Mouse (Mus musculus): ENCODE data around the gene Ccdc63.

GRCm38 (mm10) chr5:122146056-122146580 lies 5.5 kb upstream of the Ccdc63 start:
- TF ChIP-seq POLR2A (IDR thresholded peaks at IDR 0.05; ENCODE audit: insufficient read length, low read depth) (no peak), SRF (IDR thresholded peaks at IDR 0.05; ENCODE audit: control insufficient read depth, insufficient read length, low read depth) (no peak), E2F4 (IDR thresholded peaks at IDR 0.05; ENCODE audit: insufficient read depth) (no peak), TCF3 (IDR thresholded peaks at IDR 0.05; ENCODE audit: insufficient read length, low read depth) (no peak), USF1 (IDR thresholded peaks at IDR 0.05; ENCODE audit: low read depth) (no peak), MAX (IDR thresholded peaks at IDR 0.05; ENCODE audit: low read depth) (no peak), TCF12 (IDR thresholded peaks at IDR 0.05; ENCODE audit: insufficient read depth, poor library complexity, severe bottlenecking) (no peak)
